Mouse (Mus musculus) c-Kit-positive CD71-positive TER-119-positive erythroid progenitor cells, embryonic 14.5 days (primary cell): ENCODE measurements around the gene Golga7b.
A peak's percentile ranks its signal among the peaks of the same experiment; 100 is the strongest.

Source experiments
- DNase-seq: peaks from one replicate; pipeline ENCODE4 v3.0.0-alpha.2; 2013; ENCODE audit warnings: low spot score

Golga7b gene

DNA sequence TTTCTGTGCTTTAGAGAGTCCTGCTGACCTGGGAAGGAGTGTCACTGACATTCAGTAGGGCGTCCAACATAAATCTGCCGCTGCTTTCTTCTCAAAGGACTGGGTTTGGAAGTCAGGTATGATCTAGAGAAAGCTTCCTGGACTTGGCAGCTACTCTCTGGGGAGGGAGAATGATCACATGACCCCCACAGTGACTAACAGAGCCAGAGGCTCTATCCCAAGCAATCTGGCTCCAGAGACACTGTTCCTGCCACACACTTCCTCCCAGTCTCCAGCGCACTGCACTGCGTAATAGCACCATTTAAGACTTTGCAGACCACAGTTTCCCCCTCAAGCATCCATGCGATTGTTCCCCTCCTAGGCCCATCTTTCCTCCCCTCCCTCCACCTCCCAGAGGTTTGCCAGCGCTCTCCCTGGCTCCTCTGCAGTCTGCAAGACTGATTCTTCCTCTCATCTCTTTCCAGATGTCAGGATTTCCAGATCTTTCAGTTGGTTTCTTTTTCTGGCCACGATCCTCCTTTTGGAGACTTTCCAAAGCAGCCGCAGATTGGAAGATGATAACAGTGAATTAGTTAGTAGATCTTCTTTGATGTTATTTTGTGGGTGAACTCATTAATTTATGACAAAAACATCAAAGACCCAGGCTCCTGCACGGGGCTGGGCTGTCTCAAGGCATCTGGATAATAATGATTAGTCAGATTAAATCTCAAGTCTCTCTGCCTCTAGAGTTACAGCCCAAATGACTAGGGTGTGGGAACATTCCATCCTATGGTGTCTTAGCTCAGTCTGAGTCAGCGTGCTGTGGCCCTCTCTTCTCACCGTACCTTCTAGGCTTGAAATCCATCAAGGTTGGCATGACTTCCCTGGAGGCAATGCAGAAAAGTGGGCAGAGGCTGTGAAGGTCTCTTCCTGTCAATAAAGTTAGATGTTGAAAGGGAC is 2.9 kb downstream of the Golga7b start:
- DNase-seq = no peak

GRCm38 (mm10) chr19:42255438-42255783 is 8.0 kb downstream of the Golga7b start:
- DNase-seq = no peak

DNA sequence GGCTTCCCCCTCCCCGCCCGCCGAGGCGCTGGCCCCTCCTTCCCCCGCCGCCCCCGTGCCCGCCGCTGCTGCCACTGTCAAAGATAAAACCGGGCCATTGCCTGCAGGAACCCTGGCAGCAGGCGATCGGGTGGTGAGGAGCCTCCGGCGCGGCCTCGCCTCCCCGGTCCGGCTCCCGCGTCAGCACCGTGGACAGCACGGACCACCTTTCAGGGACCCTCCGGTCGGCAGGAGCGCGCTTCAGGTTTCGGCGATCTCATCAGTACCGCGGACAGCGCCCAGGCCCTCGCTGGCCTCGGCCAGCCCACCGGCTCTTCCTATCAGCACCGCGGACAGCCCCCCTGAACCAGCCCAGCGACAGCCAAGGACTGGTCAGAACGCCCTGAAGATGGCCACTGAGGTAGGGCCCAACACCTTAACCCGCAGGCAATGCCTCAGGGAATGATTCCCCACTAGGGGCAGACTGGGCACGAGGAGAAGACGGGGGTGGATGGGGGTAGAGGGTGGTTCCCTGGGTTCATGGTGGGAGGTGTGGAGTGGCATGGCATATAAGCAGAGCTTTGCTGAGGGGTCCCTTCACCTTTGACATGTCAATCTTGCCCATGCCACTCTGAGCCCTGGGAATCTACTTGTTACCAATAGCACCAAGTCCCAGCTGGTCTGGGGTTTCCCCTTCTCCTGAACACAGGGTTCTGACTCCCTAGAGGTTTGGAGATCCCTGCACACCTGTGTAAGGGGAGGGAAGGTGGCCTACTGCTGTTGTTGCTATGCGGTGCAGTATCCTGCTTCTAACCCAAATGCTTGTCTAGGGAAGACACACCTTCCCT is 8.6 kb downstream of the Golga7b start:
- peak; percentile 25 for DNase-seq

- no peak for DNase-seq
These were observed 9.4 kb downstream of the Golga7b start for GRCm38 (mm10) chr19:42256611-42257240.

DNA sequence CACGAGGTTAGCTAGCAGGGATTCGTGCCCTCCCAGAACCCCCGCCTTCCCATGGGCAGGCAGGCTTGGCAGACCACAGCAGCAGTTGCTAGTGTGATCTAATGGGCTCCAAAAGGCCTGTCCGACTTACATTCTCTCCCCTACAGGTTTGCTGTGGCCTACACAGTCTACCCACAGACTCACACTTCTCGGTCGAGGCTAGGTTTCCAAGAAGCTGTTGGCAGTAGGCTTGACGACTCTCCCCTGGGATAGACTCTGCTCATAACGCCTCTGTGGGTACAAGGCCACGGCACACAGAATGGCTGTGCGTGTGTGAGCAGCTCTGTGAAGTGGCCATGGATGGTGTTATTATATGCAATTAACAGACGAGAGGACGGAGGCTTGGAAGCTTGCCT is 9.9 kb downstream of the Golga7b start:
- DNase-seq = no peak

GRCm38 (mm10) chr19:42258031-42258430 is 10.7 kb downstream of the Golga7b start:
- no peak for DNase-seq

DNA sequence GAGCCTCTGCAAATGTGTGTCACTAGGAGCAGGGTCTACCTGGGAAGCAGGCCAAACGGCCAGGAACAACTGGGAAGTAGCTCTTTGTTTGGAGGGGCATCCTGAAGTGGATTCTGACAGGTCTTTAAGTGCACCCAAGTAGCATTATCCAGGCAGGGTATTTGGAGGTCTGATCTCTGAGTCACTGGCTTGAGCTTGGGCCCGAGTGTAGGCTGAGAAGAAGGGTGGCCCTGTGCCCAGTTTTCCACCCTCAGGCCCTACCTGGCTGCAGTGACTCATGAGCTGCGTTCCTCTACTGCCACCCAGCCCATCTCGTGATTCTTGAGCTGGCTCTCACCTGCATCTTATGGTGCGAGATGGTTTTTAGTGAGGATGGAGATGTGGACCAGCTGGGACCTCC is 11.2 kb downstream of the Golga7b start:
- DNase-seq = no peak

- no peak for DNase-seq
These were observed 13.1 kb downstream of the Golga7b start for GRCm38 (mm10) chr19:42260486-42260885.

GRCm38 (mm10) chr19:42263524-42263923 is 16.1 kb downstream of the Golga7b start:
- DNase-seq = no peak

- DNase-seq = no peak
These were observed 21.0 kb downstream of the Golga7b start for GRCm38 (mm10) chr19:42268337-42268736.

GRCm38 (mm10) chr19:42270119-42270518 is 22.7 kb downstream of the Golga7b start:
- DNase-seq = no peak

GRCm38 (mm10) chr19:42271182-42271581 is 23.8 kb downstream of the Golga7b start:
- no peak for DNase-seq

- peak; percentile 53 for DNase-seq
These were observed 24.9 kb downstream of the Golga7b start for GRCm38 (mm10) chr19:42272003-42272963.

DNA sequence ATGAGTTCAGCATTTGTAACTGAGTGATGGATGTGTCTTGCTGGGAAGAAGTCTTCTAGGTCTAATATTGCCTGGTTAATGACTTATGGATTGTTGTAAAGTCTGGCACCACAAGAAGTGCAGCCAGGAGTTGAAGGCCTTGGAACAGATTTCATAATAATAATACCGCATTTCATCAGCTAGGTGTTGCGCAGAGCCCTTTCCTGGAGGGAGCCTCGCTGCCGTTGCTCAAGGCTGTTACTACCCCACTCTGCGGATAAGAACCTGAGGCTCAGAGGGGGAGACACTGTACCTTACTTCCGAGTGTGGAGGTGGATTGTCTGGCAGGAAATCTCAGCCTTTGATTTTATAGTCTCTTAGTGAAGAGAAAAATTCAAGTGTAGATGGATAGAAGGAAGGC is 29.9 kb downstream of the Golga7b start:
- no peak for DNase-seq

DNA sequence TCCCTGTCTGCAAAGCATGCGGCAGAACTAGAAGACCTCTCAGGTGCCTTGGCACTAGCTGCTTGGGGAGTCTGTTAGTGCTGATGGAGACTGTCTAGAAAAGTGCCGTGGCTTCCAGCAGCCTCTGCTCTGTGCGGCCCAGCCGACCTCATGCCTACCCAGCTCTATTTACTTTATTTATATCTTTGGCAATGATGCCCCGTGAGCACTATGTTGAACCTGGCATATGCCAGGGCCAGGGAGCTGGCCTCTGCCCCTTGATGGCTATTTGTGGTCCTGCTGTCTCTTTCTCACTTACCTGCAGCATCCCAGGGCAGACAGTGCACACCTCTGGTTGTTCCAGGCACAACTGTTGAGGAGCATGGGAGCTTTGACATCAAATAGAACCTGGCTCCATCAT is 31.1 kb downstream of the Golga7b start:
- no peak for DNase-seq

- DNase-seq = no peak
These were observed 32.2 kb downstream of the Golga7b start for GRCm38 (mm10) chr19:42279611-42280010.

DNA sequence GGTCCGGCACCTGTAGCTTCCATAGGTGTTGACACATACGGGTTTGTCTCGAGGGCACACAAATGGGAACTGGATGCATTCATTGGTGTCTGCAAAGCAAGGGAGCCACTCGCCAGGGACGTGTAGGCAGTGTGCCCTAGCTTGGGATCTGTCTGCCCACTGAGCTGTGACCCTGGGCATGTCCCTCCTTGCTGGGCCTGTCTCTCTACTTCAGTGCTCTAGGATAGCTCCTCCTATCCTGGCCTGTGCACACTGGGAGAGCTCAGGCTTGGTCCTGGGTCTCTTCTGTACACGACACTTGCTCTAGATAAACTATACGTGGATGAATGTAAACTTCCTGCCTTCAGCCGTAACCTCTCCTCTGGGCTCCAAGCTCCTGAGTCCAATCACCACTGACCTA is 36.8 kb downstream of the Golga7b start:
- DNase-seq = no peak

DNA sequence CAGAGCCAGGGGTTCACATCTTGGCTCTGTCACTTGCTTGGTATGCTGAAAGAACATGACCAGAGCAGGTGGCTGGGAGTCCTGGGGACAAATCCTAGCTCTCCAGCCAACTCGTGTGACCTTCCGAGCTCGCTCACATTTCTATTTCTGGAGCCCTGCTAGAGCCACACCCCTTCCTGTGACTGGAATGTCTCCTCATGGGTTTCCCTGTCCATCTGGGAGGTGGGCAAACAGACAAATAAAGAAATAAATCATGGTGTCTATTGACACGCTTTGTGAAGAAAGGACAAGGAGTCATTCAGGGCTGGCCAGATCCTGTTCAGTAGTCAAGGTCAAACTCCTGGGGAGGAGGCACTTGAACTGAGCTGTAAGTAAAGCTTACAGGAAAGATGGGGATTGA is 41.0 kb downstream of the Golga7b start:
- no peak for DNase-seq

GRCm38 (mm10) chr19:42290954-42291661 is 43.7 kb downstream of the Golga7b start:
- DNase-seq = no peak

GRCm38 (mm10) chr19:42292106-42292505 is 44.7 kb downstream of the Golga7b start:
- no peak for DNase-seq

GRCm38 (mm10) chr19:42293216-42293615 is 45.8 kb downstream of the Golga7b start:
- no peak for DNase-seq
